Mouse (Mus musculus): ENCODE data around the gene Gm28635. TPM values are rescaled to one million over a fixed set of nuclear protein-coding genes. Genes with fewer than 3 reads are reported as not detected.

The Gm28635 gene
- total and polyA plus RNA-seq, 3 experiments = not detected

DNA sequence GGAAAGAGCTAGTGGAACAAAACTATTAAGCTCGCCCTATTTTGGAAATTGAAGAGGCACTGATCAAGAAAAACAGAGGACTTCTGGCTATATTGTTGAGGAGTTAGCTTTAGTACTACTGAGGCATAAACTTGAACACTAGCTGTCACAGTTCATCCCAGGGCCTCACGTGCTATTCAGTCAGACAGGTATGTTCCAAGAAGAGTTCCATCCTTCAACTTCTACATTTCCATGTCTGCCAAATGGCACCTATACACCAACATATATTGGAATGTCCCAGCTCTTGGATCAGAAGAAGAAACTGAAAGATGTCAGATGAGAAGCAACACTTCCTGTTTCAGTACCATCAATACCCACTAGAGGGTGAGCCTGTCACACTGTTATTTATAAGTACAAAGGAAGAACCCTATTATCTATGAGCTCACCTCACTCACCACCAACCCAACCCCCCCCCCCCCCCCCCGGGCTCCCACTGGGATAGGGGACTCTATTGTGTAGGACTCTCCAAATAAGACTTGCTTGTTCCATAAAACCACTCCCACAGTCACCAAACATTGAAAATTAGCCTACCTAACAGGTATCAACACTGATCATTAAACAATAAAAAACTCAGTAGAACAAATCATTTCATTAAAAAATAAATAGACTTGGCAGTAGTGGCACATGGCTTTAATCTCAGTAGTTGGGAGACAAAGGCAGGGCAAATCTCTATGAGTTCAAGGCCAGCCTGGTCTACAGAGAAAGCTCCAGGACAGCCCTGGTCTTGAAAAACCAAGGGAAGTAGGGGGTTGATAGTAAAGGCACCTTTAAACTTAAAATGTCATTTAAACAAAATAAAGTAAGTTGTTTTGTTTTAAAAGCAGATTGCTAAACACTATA is 60.0 kb downstream of the Gm28635 start:
- no peak for TF ChIP-seq MAZ (IDR thresholded peaks at IDR 0.05; ENCODE audit: low read depth, low read length)
- no peak for TF ChIP-seq POLR2A (IDR thresholded peaks at IDR 0.05; ENCODE audit: low read depth, low read length)
- TF ChIP-seq ZKSCAN1 (IDR thresholded peaks at IDR 0.05; ENCODE audit: borderline replicate concordance, low read depth, low read length) = no peak
- TF ChIP-seq RAD21 (IDR thresholded peaks at IDR 0.05; ENCODE audit: low read depth, low read length) = peak; percentile 82
- peak; percentile 86 for TF ChIP-seq ELF1 (IDR thresholded peaks at IDR 0.05; ENCODE audit: low read depth, low read length)
- TF ChIP-seq EP300 (IDR thresholded peaks at IDR 0.05; ENCODE audit: low read length) = no peak
- TF ChIP-seq MXI1 (IDR thresholded peaks at IDR 0.05; ENCODE audit: low read depth, low read length) = no peak
- TF ChIP-seq CHD2 (IDR thresholded peaks at IDR 0.05; ENCODE audit: low read length) = no peak
- 0 out of 2 replicates have a peak, but pooled peaks have one; percentile 39 for TF ChIP-seq JUND (conservative IDR thresholded peaks at IDR 0.05; ENCODE audit: low read depth, low read length)
- TF ChIP-seq CTCF (conservative IDR thresholded peaks at IDR 0.05 in 1 of 2, IDR thresholded peaks at IDR 0.05 in 1 of 2; ENCODE audit: low read depth in 2 of 2, low read length in 2 of 2) = peak; percentile 65 to 87
- TF ChIP-seq USF2 (conservative IDR thresholded peaks at IDR 0.05; ENCODE audit: low read depth, low read length) = no peak
- TF ChIP-seq BHLHE40 (IDR thresholded peaks at IDR 0.05; ENCODE audit: low read depth, low read length) = no peak
- TF ChIP-seq PAX5 (IDR thresholded peaks at IDR 0.05; ENCODE audit: low read length) = no peak
- no peak for TF ChIP-seq UBTF (IDR thresholded peaks at IDR 0.05; ENCODE audit: low read depth, low read length)
- TF ChIP-seq NELFE (IDR thresholded peaks at IDR 0.05; ENCODE audit: low read depth, low read length) = no peak
- TF ChIP-seq MEF2A (IDR thresholded peaks at IDR 0.05; ENCODE audit: borderline replicate concordance, low read depth, low read length) = 0 out of 2 replicates have a peak, but pooled peaks have one; percentile 33
- peak; percentile 64 for TF ChIP-seq SMC3 (IDR thresholded peaks at IDR 0.05; ENCODE audit: low read depth, low read length)
- no peak for TF ChIP-seq ZC3H11A (IDR thresholded peaks at IDR 0.05; ENCODE audit: low read depth, low read length)
- 0 out of 2 replicates have a peak, but pooled peaks have one; percentile 13 for TF ChIP-seq JUN (IDR thresholded peaks at IDR 0.05; ENCODE audit: insufficient read depth, low read depth, low read length)
- no peak for TF ChIP-seq GABPA (IDR thresholded peaks at IDR 0.05; ENCODE audit: insufficient replicate concordance, low read depth, low read length)
- TF ChIP-seq ETS1 (conservative IDR thresholded peaks at IDR 0.05; ENCODE audit: low read depth, low read length) = no peak
- TF ChIP-seq IRF4 (IDR thresholded peaks at IDR 0.05; ENCODE audit: low read depth, low read length) = no peak
- Histone ChIP-seq H3K36me3 (replicated peaks in 1 of 2; ENCODE audit: control insufficient read depth in 1 of 2, insufficient read depth in 1 of 2, low read length in 1 of 2) (peaks cover 0 to 5% of the 10 kb centered on the region in 2 experiments), H3K27ac (ENCODE audit: insufficient read depth, low read depth) (no peak overlapping the region), H3K4me3 (replicated peaks in 1 of 3; ENCODE audit: low read depth in 2 of 3, low read length in 2 of 3, poor library complexity in 1 of 3) (peak overlapping the region in 1 of 3 experiments; percentile 26), H3K9ac (ENCODE audit: insufficient read depth, low read depth) (peak overlapping the region; percentile 45), H3K9me3 (replicated peaks; ENCODE audit: low read length) (peaks cover 2% of the 10 kb centered on the region), H3K27me3 (replicated peaks) (no peaks in the 10 kb centered on the region), H3K4me2 (ENCODE audit: insufficient read depth, low read depth, poor library complexity, severe bottlenecking) (peak overlapping the region; percentile 56; the same call in 1 of the 2 replicates), H3K4me1 (ENCODE audit: control insufficient read depth in 1 of 2, insufficient read depth in 2 of 2) (peaks cover 4 to 18% of the 10 kb centered on the region in 2 experiments; a peak in 3 of 4 replicates), H3K79me2 (replicated peaks; ENCODE audit: control insufficient read depth, extremely low read depth, insufficient read depth, poor library complexity, severe bottlenecking) (no peaks in the 10 kb centered on the region)
- DNase-seq (ENCODE audit: extremely low read depth) = peak; percentile 75
- in situ Hi-C loops (cut with MboI; ENCODE audit: low pct_ligation_motif_present, low pct_unique_long_range_greater_than_20kb, low sequenced_read_pairs) (loop anchor here (5.0 kb wide), 1 partner anchor 34 kb away; the partner anchor contains the start of gene Ctnnd1), dilution Hi-C loops (cut with MboI; ENCODE audit: extremely low pct_ligation_motif_present, extremely low pct_unique_long_range_greater_than_20kb, low sequenced_read_pairs) (no loop called here)

Measured in CH12.LX (cell line).